ENCODE assay signal across 14 mouse cellular contexts in genomic region chr2:33582457-33583060, GRCm38 (mm10). TPM values are rescaled to one million over a fixed set of nuclear protein-coding genes. Genes with fewer than 3 reads are reported as not detected.
A peak's percentile ranks its signal among the peaks of the same experiment; 100 is the strongest.
DNase-seq lines count a peak whose midpoint lies in the region; ATAC-seq and TF ChIP-seq lines count a peak whose summit lies in the region.
"Had no signal": no experiment of that assay in that cellular context is flagged by ENCODE, and none has a peak within 500 bp of the region (broad histone marks: within the 10 kb centered on the region; RNA-seq: fewer than 3 reads in every experiment).

No protein-coding gene starts in this region.

- 0 out of 2 replicates have a peak overlapping the region, but pooled peaks have one; percentile 2 for H3K4me2 ChIP-seq in forebrain, embryonic 11.5 days (ENCODE audit: low read depth, low read length, severe bottlenecking)
- no peak overlapping the region for H3K4me2 ChIP-seq in forebrain, postnatal 0 days (ENCODE audit: low read depth)
- H3K4me2 ChIP-seq in midbrain, embryonic 16.5 days (ENCODE audit: low read length) = no peak overlapping the region
- no peak overlapping the region for H3K4me2 ChIP-seq in liver, embryonic 11.5 days
- no peak overlapping the region for H3K4me2 ChIP-seq in stomach, embryonic 14.5 days (replicated peaks; ENCODE audit: low read depth, low read length)
- H3K4me2 ChIP-seq: embryonic facial prominence, embryonic 13.5 days; heart, embryonic 13.5 days had no signal

- no peaks in the 10 kb centered on the region for H3K36me3 ChIP-seq in forebrain, embryonic 11.5 days (ENCODE audit: control insufficient read depth, insufficient read depth, low read length)
- no peaks in the 10 kb centered on the region for H3K36me3 ChIP-seq in forebrain, postnatal 0 days (ENCODE audit: insufficient read depth)
- H3K36me3 ChIP-seq in midbrain, embryonic 10.5 days = no peaks in the 10 kb centered on the region
- H3K36me3 ChIP-seq in midbrain, embryonic 16.5 days (ENCODE audit: control insufficient read depth, insufficient read depth, low read length) = no peaks in the 10 kb centered on the region
- no peaks in the 10 kb centered on the region for H3K36me3 ChIP-seq in liver, embryonic 11.5 days (ENCODE audit: control insufficient read depth, insufficient read depth, low read length)
- H3K36me3 ChIP-seq in stomach, embryonic 14.5 days (ENCODE audit: control insufficient read depth, insufficient read depth, low read length) = no peaks in the 10 kb centered on the region
- H3K36me3 ChIP-seq: embryonic facial prominence, embryonic 13.5 days; heart, embryonic 13.5 days had no signal

- H3K9ac ChIP-seq in forebrain, embryonic 11.5 days (ENCODE audit: low read length) = no peak overlapping the region
- no peak overlapping the region for H3K9ac ChIP-seq in forebrain, postnatal 0 days
- H3K9ac ChIP-seq in midbrain, embryonic 16.5 days (ENCODE audit: low read depth, low read length) = no peak overlapping the region
- H3K9ac ChIP-seq in liver, embryonic 11.5 days (ENCODE audit: low read depth, low read length) = no peak overlapping the region
- H3K9ac ChIP-seq in stomach, embryonic 14.5 days (replicated peaks; ENCODE audit: low read depth, low read length) = no peak overlapping the region
- H3K9ac ChIP-seq: embryonic facial prominence, embryonic 13.5 days; heart, embryonic 13.5 days had no signal

- no peak overlapping the region for H3K27ac ChIP-seq in forebrain, embryonic 11.5 days (ENCODE audit: low read depth, low read length)
- H3K27ac ChIP-seq in forebrain, postnatal 0 days (ENCODE audit: low read depth, low read length) = no peak overlapping the region
- H3K27ac ChIP-seq in midbrain, embryonic 10.5 days (replicated peaks) = peak overlapping the region; percentile 82
- no peak overlapping the region for H3K27ac ChIP-seq in midbrain, embryonic 16.5 days (ENCODE audit: low read length)
- peak overlapping the region; percentile 47 for H3K27ac ChIP-seq in liver, embryonic 11.5 days (ENCODE audit: low read depth, low read length)
- H3K27ac ChIP-seq in stomach, embryonic 14.5 days (ENCODE audit: low read length) = no peak overlapping the region
- H3K27ac ChIP-seq in layer of hippocampus, adult 2 months = no peak overlapping the region
- H3K27ac ChIP-seq: embryonic facial prominence, embryonic 13.5 days; heart, embryonic 13.5 days had no signal

- 3% methylated on average over 5 of the region's 5 CpGs for WGBS in forebrain, embryonic 11.5 days
- WGBS in forebrain, postnatal 0 days = 3% methylated on average over 5 of the region's 5 CpGs
- 1% methylated on average over 5 of the region's 5 CpGs for WGBS in midbrain, embryonic 10.5 days
- 2% methylated on average over 5 of the region's 5 CpGs for WGBS in midbrain, embryonic 16.5 days
- 8% methylated on average over 4 of the region's 5 CpGs for WGBS in liver, embryonic 11.5 days
- 6% methylated on average over 4 of the region's 5 CpGs for WGBS in stomach, embryonic 14.5 days

- H3K4me1 ChIP-seq in forebrain, embryonic 11.5 days (replicated peaks; ENCODE audit: control insufficient read depth, insufficient read depth, low read length) = peaks cover 45% of the 10 kb centered on the region
- H3K4me1 ChIP-seq in forebrain, postnatal 0 days (ENCODE audit: insufficient read depth) = 0 out of 2 replicates have a peak, but pooled peaks cover 7% of the 10 kb centered on the region
- H3K4me1 ChIP-seq in midbrain, embryonic 10.5 days = peaks cover 78% of the 10 kb centered on the region
- H3K4me1 ChIP-seq in midbrain, embryonic 16.5 days (ENCODE audit: control insufficient read depth, insufficient read depth, low read length) = peaks cover 34% of the 10 kb centered on the region
- H3K4me1 ChIP-seq in liver, embryonic 11.5 days (replicated peaks; ENCODE audit: control insufficient read depth, insufficient read depth, low read length) = peaks cover 14% of the 10 kb centered on the region
- H3K4me1 ChIP-seq in stomach, embryonic 14.5 days (ENCODE audit: control insufficient read depth, insufficient read depth, low read length) = peaks cover 17% of the 10 kb centered on the region; the same call in 1 of the 2 replicates

- no peak overlapping the region for H3K4me3 ChIP-seq in forebrain, embryonic 11.5 days (ENCODE audit: low read depth, low read length)
- no peak overlapping the region for H3K4me3 ChIP-seq in forebrain, postnatal 0 days (ENCODE audit: low read depth, low read length)
- peak overlapping the region; percentile 42 for H3K4me3 ChIP-seq in midbrain, embryonic 10.5 days
- H3K4me3 ChIP-seq in midbrain, embryonic 16.5 days (ENCODE audit: low read depth, low read length) = no peak overlapping the region
- no peak overlapping the region for H3K4me3 ChIP-seq in liver, embryonic 11.5 days (ENCODE audit: low read depth, low read length)
- no peak overlapping the region for H3K4me3 ChIP-seq in stomach, embryonic 14.5 days (ENCODE audit: low read depth, low read length)
- H3K4me3 ChIP-seq in layer of hippocampus, adult 2 months = no peak overlapping the region
- H3K4me3 ChIP-seq: embryonic facial prominence, embryonic 13.5 days; heart, embryonic 13.5 days had no signal

- DNase-seq in forebrain, embryonic 11.5 days (ENCODE audit: low spot score) = no peak
- no peak for DNase-seq in forebrain, postnatal 0 days
- DNase-seq in midbrain, embryonic 10.5 days (ENCODE audit: low spot score) = peak; percentile 55
- DNase-seq in liver, embryonic 11.5 days (ENCODE audit: low spot score) = no peak
- no peak for DNase-seq in thymus, postnatal 36 days
- no peak for DNase-seq in layer of hippocampus, adult 2 months (ENCODE audit: low spot score in 2 of 2)
- DNase-seq: kidney, adult 18-20 months; lung, postnatal 36 days; thymus, adult 2 months had no signal

- H3K9me3 ChIP-seq in forebrain, embryonic 11.5 days (ENCODE audit: control insufficient read depth, low read length) = no peaks in the 10 kb centered on the region
- no peaks in the 10 kb centered on the region for H3K9me3 ChIP-seq in forebrain, postnatal 0 days (ENCODE audit: low read length)
- no peaks in the 10 kb centered on the region for H3K9me3 ChIP-seq in midbrain, embryonic 10.5 days (replicated peaks)
- no peaks in the 10 kb centered on the region for H3K9me3 ChIP-seq in midbrain, embryonic 16.5 days (replicated peaks; ENCODE audit: control insufficient read depth, low read length, poor library complexity, severe bottlenecking)
- H3K9me3 ChIP-seq in liver, embryonic 11.5 days (ENCODE audit: control insufficient read depth, low read length) = no peaks in the 10 kb centered on the region
- no peaks in the 10 kb centered on the region for H3K9me3 ChIP-seq in stomach, embryonic 14.5 days (ENCODE audit: control insufficient read depth, low read depth, low read length)
- H3K9me3 ChIP-seq: embryonic facial prominence, embryonic 13.5 days; heart, embryonic 13.5 days had no signal

- TF ChIP-seq CTCF in forebrain, postnatal 0 days (IDR thresholded peaks at IDR 0.05; ENCODE audit: low read depth) = no peak
- no peak for TF ChIP-seq CTCF in layer of hippocampus, adult 2 months (conservative IDR thresholded peaks at IDR 0.05)

- ATAC-seq in forebrain, embryonic 11.5 days (replicated peaks; ENCODE audit: low FRiP score) = no peak
- no peak for ATAC-seq in forebrain, postnatal 0 days
- ATAC-seq in midbrain, embryonic 16.5 days = no peak
- peak; percentile 67 for ATAC-seq in liver, embryonic 11.5 days (replicated peaks; ENCODE audit: low FRiP score)
- peak; percentile 63; the same call in 1 of the 2 replicates for ATAC-seq in stomach, embryonic 14.5 days (ENCODE audit: insufficient number of reproducible peaks, insufficient read depth, low FRiP score, low read depth)

- H3K27me3 ChIP-seq in forebrain, embryonic 11.5 days (ENCODE audit: control insufficient read depth, insufficient read depth, low read length) = peaks cover 96% of the 10 kb centered on the region
- H3K27me3 ChIP-seq in forebrain, postnatal 0 days (ENCODE audit: insufficient read depth, low read length) = peaks cover 48% of the 10 kb centered on the region
- peaks cover 100% of the 10 kb centered on the region for H3K27me3 ChIP-seq in midbrain, embryonic 10.5 days (ENCODE audit: low read depth, poor library complexity, severe bottlenecking)
- peaks cover 41% of the 10 kb centered on the region for H3K27me3 ChIP-seq in midbrain, embryonic 16.5 days (ENCODE audit: control insufficient read depth, insufficient read depth, low read depth, low read length)
- H3K27me3 ChIP-seq in liver, embryonic 11.5 days (replicated peaks; ENCODE audit: control insufficient read depth, insufficient read depth, low read length) = peaks cover 76% of the 10 kb centered on the region
- peaks cover 20% of the 10 kb centered on the region for H3K27me3 ChIP-seq in stomach, embryonic 14.5 days (ENCODE audit: control insufficient read depth, insufficient read depth, low read length)

RNA-seq across cellular contexts. Expression of gene Lmx1b, which starts 57.8 kb away (rescaled TPM):
- polyA plus RNA-seq in forebrain, embryonic 11.5 days (2014; fragmentation: Nextera tagmentation; extraction: Ambion mirVana) = 1.0 and 1.6 TPM in 2 replicates
- total RNA-seq in forebrain, postnatal 0 days (2014; rRNA removed) = 0.54 and 2.0 TPM in 2 replicates
- 0.05 and 0.24 TPM in 2 replicates for polyA plus RNA-seq in forebrain, postnatal 0 days (2015; fragmentation: Nextera tagmentation; extraction: Ambion mirVana)
- polyA plus RNA-seq in midbrain, embryonic 10.5 days (2016; fragmentation: Nextera tagmentation; extraction: Ambion mirVana) = 2.7 and 3.1 TPM in 2 replicates
- polyA plus RNA-seq in midbrain, embryonic 16.5 days (2015; fragmentation: Nextera tagmentation; extraction: Ambion mirVana) = 0.95 and 0.98 TPM in 2 replicates
- polyA plus RNA-seq in liver, embryonic 11.5 days (2014; fragmentation: Nextera tagmentation; extraction: Ambion mirVana) = 0.14 TPM in 1 of 2 replicates, not detected in the other
- not detected in 2 replicates for polyA plus RNA-seq in stomach, embryonic 14.5 days (2014; fragmentation: Nextera tagmentation; extraction: Ambion mirVana)
- total RNA-seq in layer of hippocampus, adult 2 months (2021) = under 1 TPM; 0.10 to 0.41 TPM
- total RNA-seq: MEL had no signal
- polyA plus RNA-seq: heart, embryonic 13.5 days had no signal

Comparison
In these comparisons a context has a peak if more than half of its experiments do, and no peak if none do; other contexts are left out.
1. H3K27ac ChIP-seq: peak in midbrain, embryonic 10.5 days (single experiment) and liver, embryonic 11.5 days (single experiment); none in forebrain, embryonic 11.5 days (single experiment), forebrain, postnatal 0 days (single experiment), midbrain, embryonic 16.5 days (single experiment), stomach, embryonic 14.5 days (single experiment) and layer of hippocampus, adult 2 months (single experiment).
2. ATAC-seq: peak in liver, embryonic 11.5 days (single experiment) and stomach, embryonic 14.5 days (single experiment); none in forebrain, embryonic 11.5 days (single experiment), forebrain, postnatal 0 days (single experiment) and midbrain, embryonic 16.5 days (single experiment).